Mouse (Mus musculus) forebrain, embryonic 16.5 days (tissue): Measurements from ENCODE around the gene Slc9a2. TPM values are rescaled to one million over a fixed set of nuclear protein-coding genes. Genes with fewer than 3 reads are reported as not detected.

ENCODE experiments used
- ATAC-seq: fragments of 200-750 bp; cut with Nextera tagmentation; 2 replicates; pipeline ENCODE4 v1.8.0; 2017; ENCODE audit warnings: mild to moderate bottlenecking, moderate library complexity
- H3K27ac ChIP-seq: fragments of 300-500 bp; sonication (generic); 2 replicates; pipeline ENCODE4 v1.5.1; 2014; ENCODE audit warnings: low read length, control low read depth
- H3K27me3 ChIP-seq: fragments of 300-500 bp; sonication (generic); replicated peaks from 2 replicates; pipeline ENCODE4 v1.6.1; 2014; ENCODE audit warnings: low read length; ENCODE audit not compliant: control insufficient read depth, insufficient read depth
- H3K36me3 ChIP-seq: fragments of 300-500 bp; sonication (generic); 2 replicates; pipeline ENCODE4 v1.6.1; 2014; ENCODE audit not compliant: control insufficient read depth, insufficient read depth
- H3K4me1 ChIP-seq: fragments of 300-500 bp; sonication (generic); replicated peaks from 2 replicates; pipeline ENCODE4 v1.6.1; 2014; ENCODE audit warnings: low read length; ENCODE audit not compliant: control insufficient read depth, insufficient read depth
- H3K4me2 ChIP-seq: fragments of 300-500 bp; sonication (generic); 2 replicates; pipeline ENCODE4 v1.6.1; 2014; ENCODE audit warnings: mild to moderate bottlenecking, low read length, control low read depth
- H3K4me3 ChIP-seq: fragments of 300-500 bp; sonication (generic); replicated peaks from 2 replicates; pipeline ENCODE4 v1.5.1; 2014; ENCODE audit warnings: mild to moderate bottlenecking, low read length, control low read depth
- H3K9ac ChIP-seq: fragments of 300-500 bp; sonication (generic); replicated peaks from 2 replicates; pipeline ENCODE4 v1.6.1; 2014; ENCODE audit warnings: low read depth, low read length, control low read depth
- H3K9me3 ChIP-seq: fragments of 300-500 bp; sonication (generic); 2 replicates; pipeline ENCODE4 v1.6.1; 2016; ENCODE audit warnings: low read length; ENCODE audit not compliant: control insufficient read depth
- WGBS: fragments of 180-500 bp; shearing (Covaris S2); extraction: QIAGEN DNeasy Blood & Tissue Kit; methylation state at CpG from one replicate; pipeline ENCODE4 v1.1.7; 2014; 5-methylcytosine and 5-hydroxymethylcytosine counted together
- polyA plus RNA-seq: library from polyadenylated mRNA; unstranded; fragments of >200 nt; fragmentation: Nextera tagmentation; extraction: Ambion mirVana; gene quantifications from 2 replicates; pipeline ENCODE4 v1.2.1, GENCODE M21; 2015

Gene Slc9a2
- polyA plus RNA-seq, result 0.18 and 0.27 TPM in 2 replicates

GRCm38 (mm10) chr1:40680067-40680867 is at the start of gene Slc9a2:
TSS of gene Slc9a2 (plus strand) at chr1:40680574.
- 2% methylated on average over 25 of the region's 25 CpGs for WGBS

GRCm38 (mm10) chr1:40632407-40633062 is 47.8 kb upstream of the Slc9a2 start:
- ATAC-seq, result no peak
- H3K9me3 ChIP-seq, result no peaks in the 10 kb centered on the region
- WGBS, result 77% methylated on average over 2 of the region's 2 CpGs

More at GRCm38 (mm10) chr1:40680067-40680867, at the start of gene Slc9a2:
- no peak within 1 kb of the TSS for H3K27ac ChIP-seq
- no peak for ATAC-seq
- H3K27me3 ChIP-seq, result peaks cover 30% of the 10 kb centered on the region
- peak within 1 kb of the TSS; percentile 58 for H3K4me3 ChIP-seq
- H3K4me2 ChIP-seq, result peak within 1 kb of the TSS; percentile 99
- peak within 1 kb of the TSS; percentile 56 for H3K9ac ChIP-seq
- no peaks in the 10 kb centered on the region for H3K36me3 ChIP-seq
- H3K9me3 ChIP-seq, result no peaks in the 10 kb centered on the region
- H3K4me1 ChIP-seq, result peaks cover 15% of the 10 kb centered on the region

DNA sequence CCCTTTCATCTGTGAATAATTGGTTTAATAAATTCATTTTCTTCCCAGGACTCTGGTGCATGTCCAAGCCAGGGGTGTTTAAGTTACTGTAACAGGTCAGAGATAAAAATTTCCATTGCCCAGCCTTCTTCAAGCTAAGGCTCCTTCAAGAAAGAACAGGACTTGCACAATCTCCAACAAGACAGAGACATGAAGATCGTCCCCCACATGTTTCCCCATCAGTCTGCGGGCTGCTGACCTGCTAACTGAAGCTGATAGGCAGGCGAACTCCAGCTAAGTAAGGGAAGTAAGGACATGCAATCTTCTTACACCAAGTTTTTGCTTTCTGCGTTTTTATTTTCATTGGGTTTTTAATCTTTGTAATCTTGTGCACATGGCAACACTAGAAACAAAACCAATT is 45.8 kb upstream of the Slc9a2 start:
- Histone ChIP-seq H3K9me3 (no peaks in the 10 kb centered on the region), H3K27me3 (no peaks in the 10 kb centered on the region), H3K9ac (no peak overlapping the region), H3K4me1 (no peaks in the 10 kb centered on the region), H3K36me3 (no peaks in the 10 kb centered on the region), H3K4me2 (no peak overlapping the region), H3K27ac (no peak overlapping the region), H3K4me3 (no peak overlapping the region)
- 74% methylated on average over 4 of the region's 4 CpGs for WGBS
- no peak for ATAC-seq

More at GRCm38 (mm10) chr1:40632407-40633062, 47.8 kb upstream of the Slc9a2 start:
- Histone ChIP-seq H3K36me3 (no peaks in the 10 kb centered on the region), H3K27me3 (no peaks in the 10 kb centered on the region), H3K4me1 (no peaks in the 10 kb centered on the region), H3K4me3 (no peak overlapping the region), H3K4me2 (no peak overlapping the region), H3K27ac (no peak overlapping the region), H3K9ac (no peak overlapping the region)

DNA sequence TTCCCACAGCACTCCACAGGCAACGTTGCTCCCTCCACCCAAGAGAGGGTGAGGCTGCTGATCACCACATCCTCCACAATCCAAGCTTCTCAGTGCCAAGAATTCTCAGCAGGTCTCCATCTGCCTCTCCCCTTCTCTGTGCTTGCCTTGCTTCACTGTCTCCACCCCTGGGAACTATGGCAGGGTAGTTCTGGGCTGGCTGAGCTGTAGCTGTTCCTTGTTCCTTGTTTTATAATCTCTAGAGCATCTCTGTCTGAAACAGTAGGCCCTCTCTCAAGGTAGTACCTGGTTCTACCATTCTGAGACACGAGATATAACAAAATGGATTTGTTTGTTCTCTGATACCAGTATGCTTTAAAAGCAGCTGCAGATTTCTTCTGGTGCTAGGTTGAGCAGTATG is 32.1 kb upstream of the Slc9a2 start:
- no peak overlapping the region for H3K27ac ChIP-seq
- no peaks in the 10 kb centered on the region for H3K9me3 ChIP-seq
- 56% methylated on average over 2 of the region's 2 CpGs for WGBS
- no peak overlapping the region for H3K4me3 ChIP-seq
- ATAC-seq, result no peak
- no peak overlapping the region for H3K9ac ChIP-seq
- H3K4me2 ChIP-seq, result no peak overlapping the region
- no peaks in the 10 kb centered on the region for H3K36me3 ChIP-seq
- H3K4me1 ChIP-seq, result no peaks in the 10 kb centered on the region
- H3K27me3 ChIP-seq, result no peaks in the 10 kb centered on the region

DNA sequence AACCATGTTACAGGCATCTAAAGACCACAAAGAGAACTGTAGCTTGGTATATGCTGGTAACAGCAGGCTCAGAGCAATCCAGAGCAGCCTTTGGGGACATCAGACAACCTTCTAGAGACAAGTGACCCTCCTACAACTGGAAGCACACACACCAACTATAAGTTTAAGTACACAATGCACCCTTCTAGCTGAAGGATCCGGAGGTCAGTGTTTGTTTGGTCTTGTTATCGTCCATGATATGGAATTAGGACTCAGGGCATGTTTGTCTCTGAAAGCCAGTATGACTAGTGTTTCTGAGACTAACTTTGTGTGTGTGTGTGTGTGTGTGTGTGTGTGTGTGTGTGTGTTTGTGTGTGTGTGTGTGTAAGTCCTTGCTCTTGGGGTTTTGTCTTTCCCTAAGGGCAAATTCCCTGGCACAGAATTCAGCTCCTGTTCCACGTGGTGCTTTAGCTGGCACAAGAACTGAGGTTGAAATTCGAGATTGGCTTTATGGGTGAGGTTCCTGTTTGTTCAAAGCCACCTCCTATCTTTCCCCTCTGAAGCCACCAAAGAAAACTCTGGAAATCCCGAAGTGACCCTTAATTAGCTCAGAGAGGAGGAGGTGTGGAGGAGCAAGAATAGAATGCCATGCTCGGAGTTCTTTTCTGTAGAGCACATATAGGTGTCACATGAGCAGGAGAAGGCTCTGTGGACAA is 29.4 kb upstream of the Slc9a2 start:
- Histone ChIP-seq H3K4me2 (no peak overlapping the region), H3K36me3 (no peaks in the 10 kb centered on the region), H3K27me3 (no peaks in the 10 kb centered on the region), H3K27ac (no peak overlapping the region), H3K4me1 (no peaks in the 10 kb centered on the region), H3K4me3 (no peak overlapping the region), H3K9ac (no peak overlapping the region), H3K9me3 (no peaks in the 10 kb centered on the region)
- 62% methylated on average over 6 of the region's 6 CpGs for WGBS
- no peak for ATAC-seq

- ATAC-seq, result no peak
- no peaks in the 10 kb centered on the region for H3K36me3 ChIP-seq
- 83% methylated on average over 4 of the region's 4 CpGs for WGBS
Measured at GRCm38 (mm10) chr1:40657035-40657434, 23.3 kb upstream of the Slc9a2 start.

GRCm38 (mm10) chr1:40657978-40658496 is 22.3 kb upstream of the Slc9a2 start:
- H3K9me3 ChIP-seq, result no peaks in the 10 kb centered on the region
- no peak overlapping the region for H3K9ac ChIP-seq
- H3K4me2 ChIP-seq, result no peak overlapping the region
- no peaks in the 10 kb centered on the region for H3K4me1 ChIP-seq
- no peaks in the 10 kb centered on the region for H3K36me3 ChIP-seq
- no peak for ATAC-seq
- H3K4me3 ChIP-seq, result no peak overlapping the region
- H3K27ac ChIP-seq, result no peak overlapping the region
- no peaks in the 10 kb centered on the region for H3K27me3 ChIP-seq
- 56% methylated on average over 8 of the region's 8 CpGs for WGBS

More at GRCm38 (mm10) chr1:40657035-40657434, 23.3 kb upstream of the Slc9a2 start:
- H3K27me3 ChIP-seq, result no peaks in the 10 kb centered on the region
- no peak overlapping the region for H3K9ac ChIP-seq
- H3K27ac ChIP-seq, result no peak overlapping the region
- H3K9me3 ChIP-seq, result no peaks in the 10 kb centered on the region
- H3K4me1 ChIP-seq, result no peaks in the 10 kb centered on the region
- H3K4me3 ChIP-seq, result no peak overlapping the region
- H3K4me2 ChIP-seq, result no peak overlapping the region

DNA sequence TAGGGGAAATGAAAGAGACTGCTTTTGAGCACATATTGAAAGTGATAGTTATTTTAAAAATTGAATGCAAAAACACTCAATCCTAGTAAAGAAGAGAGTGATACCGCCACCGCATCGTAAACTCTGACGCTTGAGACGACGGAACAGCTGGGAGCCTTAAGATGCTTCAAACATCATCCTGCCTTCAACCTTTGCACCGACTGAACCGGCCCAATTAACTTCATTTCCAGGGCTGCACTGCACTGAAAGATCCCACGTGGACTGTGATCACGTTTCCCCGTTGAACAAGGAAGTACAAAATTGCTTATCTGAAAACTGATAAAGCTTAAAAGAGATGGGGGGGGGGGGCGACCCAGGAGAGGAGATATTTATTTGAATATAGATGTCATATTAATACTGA is 21.4 kb upstream of the Slc9a2 start:
- ATAC-seq, result no peak
- WGBS, result 79% methylated on average over 12 of the region's 12 CpGs
- H3K36me3 ChIP-seq, result no peaks in the 10 kb centered on the region
- H3K4me1 ChIP-seq, result no peaks in the 10 kb centered on the region
- H3K4me3 ChIP-seq, result no peak overlapping the region
- H3K27me3 ChIP-seq, result no peaks in the 10 kb centered on the region
- H3K9me3 ChIP-seq, result no peaks in the 10 kb centered on the region
- no peak overlapping the region for H3K27ac ChIP-seq
- no peak overlapping the region for H3K9ac ChIP-seq
- no peak overlapping the region for H3K4me2 ChIP-seq

- Histone ChIP-seq H3K36me3 (no peaks in the 10 kb centered on the region), H3K27ac (no peak overlapping the region), H3K9ac (no peak overlapping the region), H3K4me3 (no peak overlapping the region), H3K27me3 (no peaks in the 10 kb centered on the region), H3K4me1 (no peaks in the 10 kb centered on the region), H3K9me3 (no peaks in the 10 kb centered on the region), H3K4me2 (no peak overlapping the region)
- WGBS, result 73% methylated on average over 9 of the region's 9 CpGs
- no peak for ATAC-seq
Measured at GRCm38 (mm10) chr1:40659496-40659895, 20.9 kb upstream of the Slc9a2 start.
